Mouse (Mus musculus): ENCODE results near the gene Trp53inp2.

DNA sequence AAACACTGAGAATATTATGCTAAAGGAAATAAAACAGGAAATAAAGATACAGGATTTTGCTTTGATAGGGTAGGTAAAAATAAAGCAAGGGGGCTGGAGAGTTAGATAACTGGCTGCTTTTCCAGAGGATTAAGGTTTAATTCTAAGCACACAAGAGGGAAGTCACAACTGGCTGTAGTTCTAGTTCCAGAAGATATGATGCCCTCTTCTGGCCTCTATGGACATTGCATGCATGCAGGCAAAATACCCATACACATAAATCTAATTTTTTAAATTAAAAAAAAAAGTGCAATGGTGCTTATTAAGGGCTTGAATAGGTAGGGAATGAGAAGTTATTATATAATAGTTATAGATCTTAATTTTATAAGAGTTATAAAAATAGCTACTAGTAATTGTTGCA lies 55.6 kb downstream of the Trp53inp2 start:
- TF ChIP-seq CTCF (IDR thresholded peaks at IDR 0.05; ENCODE audit: low read depth) (peak; percentile 61), EP300 (IDR thresholded peaks at IDR 0.05; ENCODE audit: low read depth) (no peak)
